Mouse (Mus musculus) midbrain, embryonic 11.5 days (tissue): Measurements from ENCODE around the gene Fam241b. TPM values are rescaled to one million over a fixed set of nuclear protein-coding genes. Genes with fewer than 3 reads are reported as not detected.

Experiments used
- ATAC-seq: fragments of 200-750 bp; cut with Nextera tagmentation; 2 replicates; pipeline ENCODE4 v1.8.0; 2017; ENCODE audit warnings: moderate TSS enrichment, moderate library complexity; ENCODE audit not compliant: low FRiP score
- DNase-seq: peaks from one replicate; pipeline ENCODE4 v3.0.0; 2015; ENCODE audit warnings: low spot score; ENCODE audit errors: missing footprints
- H3K27ac ChIP-seq: fragments of 300-500 bp; sonication (generic); 2 replicates; pipeline ENCODE4 v1.5.1; 2014; ENCODE audit warnings: low read depth, low read length
- H3K27me3 ChIP-seq: fragments of 300-500 bp; sonication (generic); 2 replicates; pipeline ENCODE4 v1.6.1; 2014; ENCODE audit warnings: mild to moderate bottlenecking, low read length, moderate library complexity, mixed read lengths; ENCODE audit not compliant: control insufficient read depth, insufficient read depth
- H3K36me3 ChIP-seq: fragments of 300-500 bp; sonication (generic); 2 replicates; pipeline ENCODE4 v1.6.1; 2014; ENCODE audit warnings: mild to moderate bottlenecking, low read length, moderate library complexity, mixed read lengths; ENCODE audit not compliant: control insufficient read depth, insufficient read depth
- H3K4me1 ChIP-seq: fragments of 300-500 bp; sonication (generic); 2 replicates; pipeline ENCODE4 v1.6.1; 2014; ENCODE audit warnings: low read length; ENCODE audit not compliant: control insufficient read depth, insufficient read depth
- H3K4me2 ChIP-seq: fragments of 300-500 bp; sonication (generic); 2 replicates; pipeline ENCODE4 v1.6.1; 2014; ENCODE audit warnings: mild to moderate bottlenecking, moderate library complexity
- H3K4me3 ChIP-seq: fragments of 300-500 bp; sonication (generic); 2 replicates; pipeline ENCODE4 v1.5.1; 2014; ENCODE audit warnings: low read depth, low read length
- H3K9ac ChIP-seq: fragments of 300-500 bp; sonication (generic); 2 replicates; pipeline ENCODE4 v1.6.1; 2014; ENCODE audit warnings: low read length
- H3K9me3 ChIP-seq: fragments of 300-500 bp; sonication (generic); 2 replicates; pipeline ENCODE4 v1.6.1; 2016; ENCODE audit warnings: low read length; ENCODE audit not compliant: control insufficient read depth
- WGBS: fragments of 180-500 bp; shearing (Covaris S2); extraction: QIAGEN DNeasy Blood & Tissue Kit; methylation state at CpG from one replicate; pipeline ENCODE4 v1.1.7; 2014; 5-methylcytosine and 5-hydroxymethylcytosine counted together
- polyA plus RNA-seq: library from polyadenylated mRNA; unstranded; fragments of >200 nt; fragmentation: Nextera tagmentation; extraction: Ambion mirVana; gene quantifications from 2 replicates; pipeline ENCODE4 v1.2.1, GENCODE M21; 2014

Gene Fam241b
- polyA plus RNA-seq, 1 experiment from 2014 or later, result 7.1 TPM

DNA sequence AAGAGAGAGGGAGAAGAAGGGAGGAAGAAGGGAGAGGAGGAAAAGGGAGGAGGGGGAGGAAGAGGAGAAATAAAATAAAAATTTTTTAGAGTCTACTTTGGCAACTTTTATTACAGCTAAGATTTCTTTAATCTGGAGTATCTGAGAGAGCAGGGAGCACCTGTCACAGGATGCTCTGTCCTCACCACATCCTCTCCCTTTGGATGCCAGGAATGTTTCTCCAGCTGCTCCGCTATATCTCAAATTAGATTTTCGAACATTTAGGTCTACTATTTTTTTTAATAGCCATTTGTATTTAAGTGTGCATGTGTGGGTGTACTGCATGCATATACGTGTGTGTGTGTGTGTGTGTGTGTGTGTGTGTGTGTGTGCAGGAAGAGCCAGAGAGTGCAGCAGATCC, 36.2 kb upstream of the Fam241b start:
- ATAC-seq (no peak), DNase-seq (no peak)
- Histone ChIP-seq H3K4me3 (no peak overlapping the region), H3K36me3 (no peaks in the 10 kb centered on the region), H3K4me1 (peaks cover 4% of the 10 kb centered on the region), H3K27ac (no peak overlapping the region), H3K27me3 (peaks cover 7% of the 10 kb centered on the region; the same call in 1 of the 2 replicates), H3K9ac (no peak overlapping the region), H3K4me2 (no peak overlapping the region), H3K9me3 (no peaks in the 10 kb centered on the region)
- WGBS, result 86% methylated on average over 3 of the region's 3 CpGs

- Histone ChIP-seq H3K4me3 (no peak overlapping the region), H3K4me2 (no peak overlapping the region), H3K9ac (0 out of 2 replicates have a peak overlapping the region, but pooled peaks have one; percentile 30), H3K27me3 (peaks cover 17% of the 10 kb centered on the region), H3K4me1 (peaks cover 21% of the 10 kb centered on the region), H3K36me3 (no peaks in the 10 kb centered on the region), H3K9me3 (no peaks in the 10 kb centered on the region), H3K27ac (peak overlapping the region; percentile 27; the same call in 1 of the 2 replicates)
- peak; percentile 90 for DNase-seq
- peak; percentile 88 for ATAC-seq
- WGBS, result 23% methylated on average over 15 of the region's 15 CpGs
Observed at GRCm38 (mm10) chr10:62174533-62175313, 31.0 kb upstream of the Fam241b start.

GRCm38 (mm10) chr10:62173941-62174448, 30.3 kb upstream of the Fam241b start:
- Histone ChIP-seq H3K27ac (no peak overlapping the region), H3K4me3 (no peak overlapping the region), H3K9me3 (no peaks in the 10 kb centered on the region), H3K4me1 (peaks cover 21% of the 10 kb centered on the region), H3K9ac (no peak overlapping the region), H3K36me3 (no peaks in the 10 kb centered on the region), H3K4me2 (0 out of 2 replicates have a peak overlapping the region, but pooled peaks have one; percentile 13), H3K27me3 (peaks cover 14% of the 10 kb centered on the region)
- DNase-seq (peak; percentile 92), ATAC-seq (peak; percentile 33)
- 13% methylated on average over 9 of the region's 9 CpGs for WGBS

GRCm38 (mm10) chr10:62172841-62173553, 29.3 kb upstream of the Fam241b start:
- no peak overlapping the region for H3K27ac ChIP-seq
- ATAC-seq (peak; percentile 81), DNase-seq (peak; percentile 94)
- H3K9me3 ChIP-seq, result no peaks in the 10 kb centered on the region
- no peak overlapping the region for H3K4me3 ChIP-seq
- peaks cover 21% of the 10 kb centered on the region for H3K4me1 ChIP-seq
- no peaks in the 10 kb centered on the region for H3K36me3 ChIP-seq
- no peak overlapping the region for H3K4me2 ChIP-seq
- H3K27me3 ChIP-seq, result peaks cover 14% of the 10 kb centered on the region
- WGBS, result 5% methylated on average over 9 of the region's 9 CpGs
- no peak overlapping the region for H3K9ac ChIP-seq

DNA sequence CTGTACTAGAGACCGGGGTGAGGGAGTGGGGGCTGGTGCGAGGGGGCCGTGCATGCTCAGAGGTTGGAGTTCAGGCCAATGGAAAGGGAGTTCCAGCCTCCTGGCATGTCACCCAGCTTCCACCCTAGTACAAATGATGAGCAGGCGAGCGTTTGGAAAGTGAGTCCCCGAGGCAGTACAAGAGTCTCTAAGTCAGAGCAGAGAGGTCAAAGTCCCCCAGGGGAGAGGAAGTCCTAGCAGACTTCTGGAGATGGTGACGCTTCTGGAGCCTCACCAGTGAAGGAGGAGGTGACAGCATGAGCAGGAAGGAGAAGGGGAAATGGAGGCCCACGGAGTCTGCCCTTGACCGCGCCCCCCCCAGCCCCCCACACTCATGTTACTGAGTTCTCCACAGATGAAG, 18.7 kb upstream of the Fam241b start:
- Histone ChIP-seq H3K9me3 (0 out of 2 replicates have a peak, but pooled peaks cover 2% of the 10 kb centered on the region), H3K9ac (no peak overlapping the region), H3K4me2 (no peak overlapping the region), H3K27me3 (no peaks in the 10 kb centered on the region), H3K4me3 (no peak overlapping the region), H3K4me1 (peaks cover 2% of the 10 kb centered on the region; the same call in 1 of the 2 replicates), H3K36me3 (no peaks in the 10 kb centered on the region), H3K27ac (no peak overlapping the region)
- no peak for DNase-seq
- WGBS, result 56% methylated on average over 10 of the region's 10 CpGs
- ATAC-seq, result no peak

DNA sequence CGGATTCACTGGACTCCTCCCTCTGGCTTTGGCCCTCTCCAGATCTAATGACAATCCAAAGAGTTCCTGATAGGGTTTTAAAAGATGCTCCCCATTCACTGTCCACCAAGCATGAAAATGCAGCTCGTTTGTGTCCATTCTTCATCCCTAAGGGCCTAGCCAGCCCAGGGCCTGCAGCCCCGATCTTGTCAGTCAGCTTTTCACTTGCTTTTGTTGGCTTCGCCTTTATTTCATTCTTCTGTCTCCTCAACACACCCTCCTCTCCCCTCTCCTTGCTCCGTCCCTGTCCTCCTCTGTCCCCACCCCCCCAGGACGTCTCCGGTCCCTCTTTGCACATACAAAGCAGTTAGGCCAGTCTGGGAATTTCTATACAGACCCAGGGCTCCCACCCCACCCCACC, 6.2 kb upstream of the Fam241b start:
- 6% methylated on average over 7 of the region's 7 CpGs for WGBS
- DNase-seq, result peak; percentile 87
- H3K27ac ChIP-seq, result no peak overlapping the region
- no peaks in the 10 kb centered on the region for H3K27me3 ChIP-seq
- H3K4me2 ChIP-seq, result no peak overlapping the region
- peak; percentile 64 for ATAC-seq
- H3K9ac ChIP-seq, result no peak overlapping the region
- H3K4me3 ChIP-seq, result no peak overlapping the region
- no peaks in the 10 kb centered on the region for H3K36me3 ChIP-seq
- H3K4me1 ChIP-seq, result peaks cover 3% of the 10 kb centered on the region; the same call in 1 of the 2 replicates
- H3K9me3 ChIP-seq, result no peaks in the 10 kb centered on the region; the same call in 1 of the 2 replicates

DNA sequence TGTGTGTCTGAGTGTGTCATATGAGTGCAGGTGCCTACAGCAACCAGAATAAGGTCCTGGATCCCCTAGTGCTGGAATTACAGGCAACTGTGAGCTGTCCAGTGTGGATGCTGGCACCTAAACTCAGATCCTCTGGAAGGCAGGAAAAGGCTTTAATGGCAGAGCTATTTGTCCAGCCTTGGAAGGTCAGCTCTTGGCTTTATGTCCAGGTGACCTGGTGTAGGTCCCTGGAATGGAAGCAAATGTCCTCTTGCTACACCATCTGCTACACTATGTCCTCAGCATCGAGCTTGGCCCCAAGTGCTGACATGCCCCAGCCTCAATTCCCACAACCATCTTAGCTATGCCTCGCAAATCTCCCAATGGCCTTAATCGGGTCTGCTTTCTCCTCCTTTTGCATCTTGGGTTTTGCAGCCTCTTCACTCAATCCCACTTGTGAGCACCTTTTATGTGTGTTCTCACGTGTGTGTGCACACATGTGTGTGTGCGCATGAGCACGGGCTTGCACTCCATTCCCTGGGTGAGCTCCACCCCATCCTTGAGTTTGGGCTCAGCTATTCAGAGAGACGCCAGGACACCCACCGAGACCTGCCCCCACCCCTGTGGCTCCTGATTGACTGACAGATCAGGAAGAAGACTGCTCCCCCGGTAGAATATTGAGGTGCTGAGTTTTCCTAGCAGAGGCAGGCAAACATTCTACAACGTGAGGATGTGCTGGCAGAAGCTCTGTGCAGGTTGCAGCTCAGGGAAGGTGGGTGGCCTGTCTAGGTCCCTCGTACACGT, 3.9 kb upstream of the Fam241b start:
- Histone ChIP-seq H3K4me2 (no peak overlapping the region), H3K4me1 (peaks cover 3% of the 10 kb centered on the region; the same call in 1 of the 2 replicates), H3K27me3 (no peaks in the 10 kb centered on the region), H3K9me3 (no peaks in the 10 kb centered on the region), H3K4me3 (no peak overlapping the region), H3K27ac (no peak overlapping the region), H3K9ac (no peak overlapping the region), H3K36me3 (no peaks in the 10 kb centered on the region)
- 50% methylated on average over 12 of the region's 12 CpGs for WGBS
- DNase-seq (peak; percentile 54), ATAC-seq (no peak)

DNA sequence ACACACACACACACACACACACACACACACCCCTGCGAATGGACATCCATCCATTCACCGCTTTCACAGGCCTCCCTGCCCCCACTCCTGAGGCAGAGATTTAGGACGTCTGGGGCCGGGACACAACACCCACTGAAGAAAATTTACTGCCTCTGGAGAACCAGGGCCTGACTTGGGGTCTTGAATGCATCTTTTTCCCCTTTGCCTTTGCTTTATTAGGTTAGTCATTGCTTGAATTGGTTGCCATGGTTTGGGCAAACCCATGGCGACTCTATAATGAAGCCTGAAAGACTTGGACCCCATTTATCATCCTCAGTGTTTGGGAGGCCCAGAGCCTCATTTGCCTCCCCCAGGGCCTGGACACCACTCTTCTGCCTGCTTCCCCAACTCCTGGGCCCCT, 2.2 kb upstream of the Fam241b start:
- DNase-seq (peak; percentile 33), ATAC-seq (no peak)
- WGBS, result 51% methylated on average over 5 of the region's 5 CpGs
- Histone ChIP-seq H3K4me3 (no peak overlapping the region), H3K9ac (no peak overlapping the region), H3K9me3 (no peaks in the 10 kb centered on the region), H3K27me3 (no peaks in the 10 kb centered on the region), H3K27ac (no peak overlapping the region), H3K4me2 (no peak overlapping the region), H3K4me1 (peaks cover 3% of the 10 kb centered on the region; the same call in 1 of the 2 replicates), H3K36me3 (no peaks in the 10 kb centered on the region)
